Mouse (Mus musculus): ENCODE results near the gene Rad23a.

DNA sequence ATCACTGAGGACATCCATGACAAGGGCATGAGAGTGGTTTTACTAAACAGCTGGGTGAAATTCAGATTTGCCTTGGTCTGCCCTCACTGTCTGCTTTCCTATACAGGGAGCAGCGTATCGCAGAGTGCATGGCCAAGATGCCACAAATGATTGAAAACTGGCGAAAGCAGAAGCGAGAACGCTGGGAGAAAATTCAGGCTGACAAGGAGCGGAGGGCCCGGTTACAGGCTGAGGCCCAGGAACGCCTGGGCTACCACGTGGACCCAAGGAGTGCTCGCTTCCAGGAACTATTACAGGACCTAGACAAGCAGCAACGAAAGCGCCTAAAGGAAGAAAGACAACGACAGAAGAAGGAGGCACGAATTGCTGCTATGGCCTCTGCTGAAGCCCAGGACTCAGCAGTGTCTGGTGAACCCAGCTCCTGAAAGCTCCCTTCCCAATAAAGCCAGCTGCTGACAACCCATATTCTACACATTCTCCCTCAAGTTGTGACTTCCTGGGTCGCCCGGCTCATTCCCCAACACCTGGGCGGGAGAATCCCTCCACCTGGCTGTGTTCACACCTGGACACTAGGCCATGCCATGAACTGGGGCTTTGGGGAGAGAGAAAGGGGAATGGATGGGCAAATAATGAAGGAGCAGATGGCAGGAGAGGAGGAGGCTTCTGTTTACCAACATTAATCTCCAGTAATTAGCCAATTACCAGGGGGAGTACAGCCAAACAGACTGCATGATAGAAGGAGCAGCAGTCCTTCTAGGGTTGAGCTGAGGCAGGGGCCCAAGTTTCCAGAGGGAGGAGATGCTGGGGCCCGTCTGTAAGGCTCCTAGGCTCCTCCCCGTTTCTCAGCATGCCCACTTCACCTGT, 6.2 kb downstream of the Rad23a start:
- no peak for TF ChIP-seq CTCF (IDR thresholded peaks at IDR 0.05; ENCODE audit: low read depth)
- TF ChIP-seq EP300 (optimal IDR thresholded peaks at IDR 0.05), result no peak

Measured in stomach, postnatal 0 days (tissue).